Mouse (Mus musculus) heart, adult 11 months (tissue): Measurements from ENCODE around the gene Gm17018.
"Not testable (repeated sequence)": the region's sequence is repeated elsewhere in the genome, so short reads cannot be mapped to it uniquely, and the experiment has no call there.

Experiments used
- DNase-seq: peaks from one replicate; pipeline ENCODE4 v3.0.0; 2022

Gene Gm17018

DNA sequence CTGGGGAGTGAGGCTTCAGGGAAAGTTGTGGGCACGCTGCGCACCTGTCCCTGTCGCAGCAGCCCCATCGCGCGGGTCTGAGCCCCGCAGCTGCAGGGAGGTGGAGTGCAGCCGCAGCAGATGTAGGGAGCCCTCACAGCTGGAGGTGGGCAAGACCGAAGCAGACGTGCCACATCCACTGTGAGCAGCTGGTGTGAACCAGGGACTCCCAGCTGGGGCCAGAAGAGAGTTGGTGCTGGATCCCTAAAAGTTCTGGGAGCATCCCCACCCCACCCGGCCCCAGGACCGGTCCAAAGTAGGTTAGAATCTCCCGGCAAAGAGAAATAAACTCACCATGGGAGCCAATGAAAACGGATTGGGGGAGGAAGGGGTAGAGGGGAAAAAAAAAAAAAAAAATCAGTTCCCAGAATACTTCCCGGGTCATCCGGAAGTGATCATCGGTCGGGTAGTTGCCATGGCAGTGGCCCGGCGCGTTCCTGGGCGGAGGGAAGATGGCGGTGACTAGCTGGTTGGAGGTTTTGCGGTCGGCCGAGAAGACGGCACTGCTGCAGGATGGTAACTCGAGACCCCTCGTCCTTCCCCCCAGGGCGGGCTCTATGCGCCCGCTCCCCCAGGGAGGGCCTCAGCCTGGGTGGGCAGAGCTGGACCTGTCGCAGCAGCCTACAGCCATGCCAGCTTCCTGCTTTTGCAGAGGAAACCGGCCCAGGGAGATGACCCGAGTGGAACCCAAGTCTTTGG is at the start of gene Gm17018, which contains the start of gene Poll:
TSS of gene Gm17018 (plus strand) at position 463 of the 738 bp plus-strand sequence.
TSS of gene Poll (minus strand) at position 379 of the 738 bp plus-strand sequence.
- DNase-seq: peak; percentile 98

DNA sequence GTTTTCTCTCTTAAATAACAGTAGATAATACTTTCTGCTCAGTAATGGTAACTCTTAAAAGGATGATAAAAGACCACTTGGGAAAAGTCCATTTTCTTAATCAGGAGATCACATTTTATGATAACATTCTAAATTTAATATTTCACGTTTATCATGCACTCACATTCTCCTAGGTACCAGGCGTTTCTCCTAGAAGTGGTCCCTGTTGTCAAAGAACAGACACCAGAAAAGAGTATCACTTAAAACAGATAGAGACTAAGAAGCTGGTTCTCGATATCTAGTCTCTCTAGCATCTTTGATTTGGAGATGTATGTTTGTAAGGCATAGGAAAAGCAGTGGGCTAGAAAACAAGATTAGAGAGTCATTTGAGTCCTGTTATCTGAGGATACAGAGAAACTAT is 49.7 kb upstream of the Gm17018 start:
- no peak for DNase-seq

DNA sequence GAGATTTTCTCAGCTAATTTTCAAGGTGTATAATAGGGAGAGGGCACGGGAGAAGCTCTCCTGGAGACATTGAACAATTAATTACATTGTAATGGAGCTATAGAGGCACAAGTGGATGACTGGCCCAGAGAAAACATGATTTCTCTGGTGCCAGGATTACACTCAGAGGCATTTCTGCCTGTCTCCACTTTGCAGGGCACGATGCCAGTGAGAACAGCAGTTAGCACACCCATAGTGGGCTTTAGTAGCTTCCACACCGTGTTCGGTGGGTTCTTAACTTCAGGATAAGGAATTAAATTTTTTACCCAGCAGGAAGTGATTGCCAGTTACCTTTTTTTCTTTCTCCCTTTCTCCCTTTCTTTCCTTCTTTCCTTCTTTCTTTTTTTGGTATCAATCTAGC is 49.0 kb upstream of the Gm17018 start:
- DNase-seq: peak; percentile 33

DNA sequence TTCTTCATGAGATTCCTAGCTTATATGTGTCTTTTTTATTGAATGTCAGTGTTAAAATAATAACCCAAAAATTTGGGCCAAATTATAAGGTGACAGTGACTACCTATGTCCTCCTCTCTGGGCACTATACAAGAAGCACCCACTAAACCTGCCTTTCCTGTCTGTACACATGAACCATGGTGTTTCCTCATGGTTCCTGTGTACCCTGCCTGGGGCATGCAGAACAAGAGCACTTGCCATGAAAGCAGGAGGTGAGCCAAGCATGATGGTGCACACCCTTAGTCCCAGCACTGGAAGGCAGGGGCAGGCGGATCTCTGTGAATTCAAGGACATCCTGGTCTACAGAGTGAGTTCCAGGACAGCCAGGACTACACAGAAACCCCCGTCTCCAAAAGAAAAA is 45.1 kb upstream of the Gm17018 start:
- no peak for DNase-seq

DNA sequence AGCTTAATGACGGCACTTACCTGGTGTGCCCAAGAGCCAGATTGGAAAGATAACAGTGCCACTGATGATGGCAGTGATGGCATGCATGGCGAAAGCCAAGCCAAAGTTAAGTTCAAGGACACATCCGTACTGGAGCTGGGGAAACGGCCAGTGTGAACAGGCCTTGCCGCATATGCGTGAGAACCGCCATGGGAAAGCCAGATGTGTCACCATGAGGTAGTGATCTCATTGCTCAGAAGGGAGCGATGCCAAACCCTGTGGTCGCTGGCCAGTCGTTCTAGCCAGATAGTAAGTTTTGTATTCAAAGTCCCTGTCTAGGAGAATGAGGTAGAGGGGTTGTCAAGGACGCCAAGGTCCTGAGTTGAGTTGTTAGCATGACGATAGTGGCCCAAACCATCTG is 44.2 kb upstream of the Gm17018 start:
- no peak for DNase-seq

DNA sequence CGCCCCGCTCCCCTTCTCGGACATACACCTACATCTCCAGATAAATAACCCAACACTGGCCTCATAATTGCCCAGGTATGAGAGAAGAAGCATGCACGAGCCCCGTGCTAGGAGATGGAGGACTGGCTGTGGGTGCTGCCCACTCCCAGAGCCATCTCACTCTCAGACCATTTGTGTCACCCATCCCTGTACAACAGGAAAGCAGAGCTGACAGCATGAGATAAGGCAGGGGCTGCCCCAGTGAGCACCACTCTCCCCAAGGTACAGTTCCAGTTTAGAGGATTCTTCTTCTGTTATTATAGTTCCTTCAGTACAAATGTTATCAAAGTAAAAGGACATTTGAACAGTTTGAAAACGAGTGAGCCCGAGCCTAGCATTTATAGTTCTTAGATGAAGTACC is 33.0 kb upstream of the Gm17018 start:
- no peak for DNase-seq

DNA sequence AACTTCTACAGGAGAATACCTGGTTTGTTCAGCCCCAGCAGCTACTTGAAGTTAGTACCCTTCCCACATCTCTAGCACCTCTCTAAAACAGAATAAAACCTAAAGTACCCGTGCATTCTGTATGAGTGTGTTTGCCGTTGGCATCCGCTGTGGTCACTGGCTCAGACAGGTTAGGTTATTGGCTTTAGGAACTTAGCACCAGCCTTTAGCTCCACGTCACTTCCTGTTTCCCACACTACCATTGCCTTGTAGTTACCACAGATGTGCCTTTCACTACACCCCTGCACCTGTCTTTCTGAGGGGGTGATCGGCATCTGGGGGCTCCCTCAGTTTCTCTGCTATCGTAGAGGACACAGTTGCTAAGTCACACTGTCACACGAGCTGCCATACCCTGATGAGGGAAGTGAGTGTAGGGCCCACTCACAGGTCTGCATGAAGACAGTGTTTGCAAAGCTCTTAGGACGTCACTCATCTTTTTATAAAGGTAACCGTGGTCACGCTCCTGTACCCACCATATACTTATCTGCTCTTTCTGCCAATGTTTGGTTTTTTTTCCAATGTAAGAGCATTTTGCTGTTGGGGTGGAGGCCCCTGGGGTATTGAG is 32.4 kb upstream of the Gm17018 start:
- peak; percentile 80 for DNase-seq

DNA sequence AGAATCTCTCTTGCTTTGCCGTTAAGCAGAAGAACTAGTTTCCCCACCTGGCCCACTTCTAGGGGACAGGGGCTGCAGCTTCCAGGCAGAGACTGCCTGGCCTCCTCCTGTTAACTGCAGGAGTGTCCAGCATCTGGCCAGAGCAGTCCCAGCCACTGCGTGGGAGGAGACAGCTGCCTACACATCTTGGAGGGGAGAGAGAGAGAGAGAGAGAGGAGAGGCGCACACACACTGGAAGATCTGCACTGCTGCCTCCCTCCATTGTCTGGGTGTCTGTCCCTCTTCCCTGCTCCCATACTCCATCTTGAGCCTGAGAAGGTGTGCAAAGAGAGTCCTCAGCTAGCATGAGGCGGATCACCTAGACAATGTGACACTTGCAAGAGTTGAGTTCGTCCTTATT is 31.1 kb upstream of the Gm17018 start:
- DNase-seq: peak; percentile 81

DNA sequence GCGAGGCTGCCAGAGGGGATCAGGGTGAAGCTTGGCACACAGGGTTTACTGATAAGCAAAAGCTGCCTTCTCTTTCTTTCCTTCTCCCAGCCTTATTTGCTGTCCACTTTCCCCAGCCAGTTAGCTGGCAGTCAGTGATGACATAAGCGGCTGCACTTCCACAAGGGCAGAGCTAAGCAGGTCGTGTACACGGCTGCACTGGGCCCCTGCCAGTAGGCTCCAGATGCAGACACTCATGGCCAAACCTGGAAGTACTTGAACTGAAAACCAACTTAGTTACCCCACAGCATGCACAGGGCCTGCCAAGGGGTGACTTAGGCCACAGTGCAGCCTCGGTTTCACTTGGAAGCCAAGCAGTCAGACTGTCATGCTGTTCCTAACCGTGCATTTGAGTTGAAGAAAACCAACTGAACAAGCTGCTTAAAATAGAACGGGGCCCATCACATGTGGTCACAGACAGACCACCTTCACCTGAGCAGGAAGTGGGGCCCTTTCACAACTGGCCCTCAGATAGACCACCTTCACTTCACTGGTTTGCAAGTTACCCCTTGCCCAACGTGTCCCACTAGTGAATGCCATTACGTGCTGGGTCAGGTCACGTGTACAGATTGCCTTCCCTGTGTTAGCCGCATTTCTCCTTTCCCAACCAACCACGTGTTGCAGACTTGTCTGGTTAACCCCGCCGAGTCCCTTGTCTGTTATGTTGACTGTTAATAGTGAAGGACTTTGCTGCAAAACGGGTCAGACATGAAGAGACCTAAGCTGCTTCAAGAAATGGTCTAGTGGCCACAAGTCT is 30.0 kb upstream of the Gm17018 start:
- DNase-seq: peak; percentile 93

DNA sequence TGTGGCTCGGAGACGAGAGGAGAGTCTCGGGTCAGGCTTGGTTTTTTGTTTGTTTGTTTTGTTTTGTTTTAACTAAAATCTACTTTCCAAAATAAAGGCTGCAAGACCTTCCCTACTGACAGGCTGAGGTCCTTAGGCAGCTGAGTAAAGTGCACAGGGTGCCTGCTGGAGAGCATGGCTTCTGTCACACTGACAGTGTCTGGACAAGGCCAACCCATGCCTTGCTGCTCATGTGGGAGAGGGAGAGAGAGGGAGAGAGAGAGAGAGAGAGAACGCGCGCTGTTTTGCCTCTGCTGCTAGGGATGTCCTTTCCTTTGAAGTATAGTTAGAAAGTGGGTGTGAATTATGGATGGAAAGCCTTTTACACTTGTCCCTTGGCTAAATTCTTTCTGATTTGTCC is 28.9 kb upstream of the Gm17018 start:
- peak; percentile 74 for DNase-seq

DNA sequence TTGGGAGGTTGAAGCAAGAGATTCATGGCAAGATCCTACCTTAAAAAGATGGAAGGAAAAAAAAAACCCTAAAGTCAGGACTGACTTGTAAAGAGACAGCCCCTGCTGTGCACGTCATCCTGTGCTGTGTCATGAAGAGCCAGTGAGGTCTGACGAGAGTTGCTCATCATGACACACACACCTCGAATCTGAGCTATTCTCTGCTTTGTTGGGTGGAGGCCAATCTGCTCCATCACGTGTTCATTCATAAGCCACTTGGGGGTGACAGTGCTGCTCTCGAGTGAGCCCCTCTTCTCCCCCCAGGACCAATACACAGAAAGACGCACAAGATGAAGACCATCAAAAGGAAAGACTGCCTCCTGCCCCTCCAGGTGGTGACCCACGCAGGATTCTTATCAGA is 26.8 kb upstream of the Gm17018 start:
- DNase-seq: no peak

DNA sequence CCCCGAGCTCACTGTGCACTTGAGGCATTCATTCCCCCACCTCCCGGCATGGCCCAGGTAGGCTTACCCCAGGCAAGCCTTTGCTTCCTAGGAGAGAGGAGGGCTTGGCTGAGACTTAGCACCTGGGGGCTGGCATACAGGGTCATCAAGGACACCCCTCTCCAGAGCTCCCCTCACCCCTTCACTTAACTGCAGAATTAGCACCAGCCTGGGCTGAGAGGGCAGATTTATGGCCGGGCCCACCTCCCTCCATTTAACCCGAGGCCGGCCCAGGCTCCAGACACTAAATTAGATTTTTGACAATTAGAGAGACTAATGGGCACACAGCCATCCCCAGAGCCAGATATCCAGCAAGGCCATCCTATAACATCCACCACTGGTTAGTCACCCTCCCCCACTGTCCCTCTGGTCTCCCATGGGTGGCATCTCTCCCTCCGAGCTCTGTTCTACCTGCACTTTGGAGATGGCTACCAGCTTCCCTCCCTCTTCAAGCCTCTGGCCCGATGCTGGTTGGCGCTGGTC is 25.1 kb upstream of the Gm17018 start:
- DNase-seq: no peak

DNA sequence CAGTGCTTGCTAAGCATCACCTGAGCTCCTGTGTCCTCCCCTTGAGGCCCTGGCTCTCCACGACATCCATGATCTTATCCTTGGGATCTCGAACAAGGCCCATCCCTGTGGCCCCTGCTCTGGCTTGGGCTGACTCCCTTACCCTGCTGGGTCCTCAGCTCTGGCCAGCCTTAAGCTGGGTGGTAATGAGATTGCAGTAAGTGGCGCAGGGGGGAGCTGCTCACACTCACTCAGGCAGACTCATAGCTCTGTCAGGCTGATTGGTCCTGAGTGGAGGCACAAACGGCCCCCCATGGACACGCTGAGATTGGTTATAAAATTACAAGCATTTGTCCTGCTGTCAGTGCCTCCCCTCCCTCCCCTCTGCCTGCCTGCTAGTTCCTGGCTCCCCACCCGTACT is 24.5 kb upstream of the Gm17018 start:
- no peak for DNase-seq

DNA sequence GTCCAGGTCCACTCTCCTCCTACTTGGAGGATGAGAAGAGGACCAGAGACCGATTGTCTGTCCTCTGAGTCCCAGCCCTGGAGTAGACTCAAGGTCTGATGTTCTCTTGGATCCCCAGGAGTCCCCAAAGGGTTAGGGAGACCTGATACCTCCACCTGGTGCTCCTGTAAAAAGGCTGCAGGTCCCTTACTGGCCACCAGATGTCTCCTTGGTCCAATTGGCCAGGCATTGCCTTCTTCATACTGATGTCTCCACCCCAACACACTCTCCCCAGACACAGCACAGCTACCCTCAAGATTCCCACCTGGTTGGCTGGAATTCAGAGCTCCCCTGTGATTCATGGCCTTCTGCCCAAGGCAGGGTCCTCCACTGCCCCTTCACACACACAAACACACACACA is 22.9 kb upstream of the Gm17018 start:
- no peak for DNase-seq

DNA sequence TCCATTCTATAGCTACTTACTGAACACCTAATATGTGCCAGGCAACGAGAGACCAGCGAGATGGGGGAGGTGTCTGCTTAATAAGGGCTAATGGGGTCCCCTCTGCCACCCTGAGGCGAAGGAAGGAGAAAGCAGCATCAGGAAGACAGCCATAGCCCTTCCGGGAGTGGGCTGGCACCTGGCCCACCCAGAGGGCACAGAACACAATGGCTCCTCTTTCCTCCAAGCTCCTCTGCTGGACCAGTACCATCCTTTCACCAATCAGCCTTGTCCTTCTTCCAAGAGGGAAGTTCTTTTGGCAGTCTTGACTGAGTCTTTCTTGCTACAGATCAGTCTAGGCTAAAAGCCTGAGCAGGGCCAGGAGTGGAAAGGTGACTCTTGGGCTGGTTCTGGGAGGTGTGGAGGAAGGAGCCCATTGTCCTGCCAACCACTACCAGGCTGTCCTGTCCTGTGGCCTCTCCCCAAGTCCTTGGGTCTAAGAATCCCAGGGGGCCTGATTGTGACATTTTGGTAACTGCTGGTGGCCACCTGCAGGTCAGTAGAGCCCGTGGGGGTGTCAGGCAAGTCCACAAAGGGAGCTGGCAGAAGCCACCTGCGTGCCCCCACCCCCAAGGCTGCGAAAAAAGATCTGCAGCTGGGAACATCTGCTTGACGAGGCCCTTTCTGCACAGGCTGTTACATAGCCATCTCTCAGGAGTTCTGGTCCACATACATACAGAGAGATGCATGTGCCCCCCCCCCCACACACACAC is 19.6 kb upstream of the Gm17018 start:
- no peak for DNase-seq

DNA sequence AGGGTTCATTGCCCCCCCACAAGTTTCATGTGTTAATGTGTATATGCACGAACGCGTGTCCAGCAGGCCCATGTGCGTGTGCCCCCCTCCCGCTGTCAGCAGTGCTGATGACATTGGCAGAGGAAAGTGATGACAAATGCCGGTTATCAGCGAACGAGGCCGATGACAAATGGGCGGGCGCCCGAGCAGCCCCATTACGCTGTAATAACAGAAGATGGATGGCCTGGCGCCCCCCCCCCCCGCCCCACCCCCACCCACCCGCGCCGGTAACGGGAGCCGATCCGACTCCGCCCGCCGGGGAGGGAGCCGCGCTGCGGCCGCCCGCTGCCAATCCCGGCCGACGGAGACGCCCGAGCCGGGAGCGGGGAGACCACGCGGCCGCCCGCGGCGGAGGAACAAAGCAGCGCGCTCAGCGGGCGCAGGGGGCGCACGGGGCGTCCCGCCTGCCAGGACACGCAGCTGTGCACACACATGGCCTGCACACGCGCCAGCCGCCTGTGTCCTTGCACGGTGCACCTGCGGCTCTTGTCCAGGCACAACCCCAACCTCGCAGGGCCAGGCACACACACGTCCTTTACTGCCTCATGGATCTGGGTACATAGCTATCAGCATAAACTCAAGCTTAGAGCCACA is 18.9 kb upstream of the Gm17018 start:
- no peak for DNase-seq

DNA sequence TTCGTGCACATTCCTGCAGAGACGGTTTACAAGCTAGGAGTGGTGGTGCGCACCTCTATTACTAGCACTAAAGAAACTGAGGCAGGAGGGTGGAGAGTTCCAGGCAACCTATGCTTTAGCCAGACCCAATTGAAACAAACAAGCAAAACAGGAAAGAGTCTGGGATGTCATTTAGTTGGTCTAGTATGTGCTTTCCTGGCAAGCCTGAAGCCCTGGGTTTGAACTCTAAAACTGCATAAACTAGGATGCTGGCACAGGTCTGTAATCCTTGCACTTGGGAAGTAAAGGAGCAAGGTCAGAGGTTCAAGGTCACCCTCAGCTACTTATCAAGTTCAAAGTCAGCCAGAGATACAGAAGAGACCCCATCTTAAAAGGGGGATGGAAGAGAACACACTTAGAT is 18.4 kb upstream of the Gm17018 start:
- no peak for DNase-seq

DNA sequence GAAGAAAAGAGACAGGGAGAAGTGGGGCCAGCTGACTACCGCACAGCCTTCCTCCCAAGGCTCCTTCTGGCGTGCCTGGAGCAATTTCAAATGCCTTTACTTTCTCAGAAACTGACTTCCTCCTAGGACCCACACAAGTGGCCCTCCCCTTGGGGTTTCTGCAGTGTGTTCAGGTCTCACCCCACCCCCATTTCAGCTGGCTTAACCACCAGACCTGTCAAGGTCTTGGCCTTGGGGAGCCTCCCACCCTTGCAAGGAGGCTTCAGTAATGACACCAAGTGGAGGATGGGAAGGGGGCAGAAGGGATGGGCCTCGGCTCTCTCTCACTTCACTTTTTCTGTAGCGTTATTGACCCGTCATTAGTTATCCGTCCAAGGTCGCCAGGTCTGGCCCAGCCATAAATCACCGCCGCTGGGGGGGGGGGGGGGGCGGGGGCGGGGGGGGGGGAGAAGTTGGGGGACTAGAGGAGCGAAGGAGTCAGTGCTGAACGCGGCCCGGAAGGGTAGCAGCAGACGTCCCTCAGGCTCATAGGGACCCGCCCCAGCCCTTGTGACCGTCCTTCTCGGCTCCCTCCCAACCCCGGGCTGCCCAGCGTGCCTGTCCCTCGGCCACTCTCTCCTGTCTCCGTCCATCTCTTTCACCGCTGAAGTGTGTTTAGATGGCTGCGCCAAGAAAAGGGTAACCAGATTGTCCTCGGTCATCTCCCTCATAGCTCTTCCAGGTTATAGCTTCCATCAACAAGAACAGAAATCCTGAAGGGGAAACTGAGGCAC is 16.1 kb upstream of the Gm17018 start:
- DNase-seq: peak; percentile 94

DNA sequence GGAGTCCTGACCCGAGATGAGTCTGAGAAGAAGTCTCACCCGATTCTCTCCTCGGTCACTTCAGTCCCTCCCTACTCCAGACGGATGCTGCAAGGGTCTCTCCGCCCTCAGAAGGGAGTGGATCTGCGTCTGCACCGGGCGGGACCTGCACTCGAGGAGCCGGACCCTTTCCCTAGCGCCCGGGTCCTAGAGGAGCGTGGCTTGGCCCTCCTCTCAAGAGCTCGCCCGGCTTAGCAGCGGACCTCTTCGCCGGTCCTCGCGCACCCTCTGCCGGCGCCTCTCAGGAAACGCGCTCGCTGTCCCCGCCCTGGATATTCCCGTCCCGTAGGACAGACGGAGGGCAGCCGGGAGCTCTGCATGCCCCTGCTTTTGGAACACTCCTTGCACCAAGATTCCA is 15.5 kb upstream of the Gm17018 start:
- DNase-seq: peak; percentile 96

DNA sequence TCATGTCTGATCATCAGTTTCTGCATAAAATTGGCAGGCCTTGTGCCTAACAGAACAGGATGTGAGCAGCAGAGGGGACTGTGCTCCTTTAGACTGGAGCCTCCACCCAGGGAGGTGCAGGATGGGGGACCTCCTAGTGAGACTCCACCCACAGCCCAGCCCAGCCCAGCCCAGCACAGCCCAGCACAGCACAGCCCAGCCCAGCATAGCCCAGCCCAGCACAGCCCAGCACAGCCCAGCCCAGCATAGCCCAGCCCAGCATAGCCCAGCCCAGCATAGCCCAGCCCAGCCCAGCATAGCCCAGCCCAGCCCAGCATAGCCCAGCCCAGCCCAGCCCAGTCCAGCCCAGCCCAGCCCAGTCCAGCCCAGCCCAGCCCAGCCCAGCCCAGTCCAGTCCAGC is 12.2 kb upstream of the Gm17018 start:
- not testable (repeated sequence) for DNase-seq

DNA sequence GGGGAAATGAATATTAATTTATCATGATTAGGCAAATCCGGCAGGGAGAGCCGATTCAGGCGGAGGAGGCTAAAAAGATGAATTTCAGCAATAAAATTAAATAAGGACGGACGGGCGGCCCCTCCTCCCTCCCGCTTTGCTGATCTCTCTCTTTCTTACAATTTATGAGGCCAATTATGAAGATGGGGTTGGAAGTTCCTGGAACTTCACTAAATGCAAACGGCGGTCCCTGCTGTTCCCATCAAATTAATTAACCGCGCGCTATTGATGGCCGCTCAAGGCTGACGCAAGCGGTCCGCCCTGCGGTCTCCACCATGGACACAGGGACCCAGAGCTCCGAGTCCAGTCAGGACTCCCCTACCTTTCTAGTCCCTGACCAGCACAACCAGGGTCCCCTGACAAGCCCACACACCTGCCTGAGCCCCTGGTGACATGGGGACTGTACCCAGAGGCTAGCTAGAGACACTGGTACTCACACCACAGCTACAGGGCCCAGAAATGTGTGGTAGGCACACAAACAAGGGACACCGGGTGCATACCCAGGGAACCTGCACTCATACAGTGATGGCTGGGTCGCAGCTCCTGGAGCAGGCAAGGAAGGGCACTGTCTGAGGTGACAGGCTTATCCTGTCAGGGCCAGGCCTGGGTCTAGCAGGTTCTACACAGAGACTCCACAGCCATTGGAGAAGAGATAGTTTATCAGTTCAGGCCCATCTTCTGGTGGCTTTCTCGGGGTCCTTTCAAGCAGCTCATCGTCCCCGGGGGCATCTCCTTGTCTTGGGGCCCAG is 11.1 kb upstream of the Gm17018 start:
- peak; percentile 88 for DNase-seq
